Mouse (Mus musculus) mouse embryonic stem cell (cell line): Measurements from ENCODE around the gene Stx18.

Source experiments
- in situ Hi-C, 2 experiments: fragments of 300-500 bp; cut with MboI; formaldehyde crosslinking; loops; 1 replicate in 1 of 2; 3 replicates in 1 of 2; pipeline ENCODE4 v1.14.3; 2019 to 2020; ENCODE audit warnings: low sequenced_read_pairs in 2 of 2, low pct_unique_long_range_greater_than_20kb in 1 of 2, mixed read lengths in 1 of 2; ENCODE audit not compliant: unreplicated experiment in 1 of 2

Gene Stx18

DNA sequence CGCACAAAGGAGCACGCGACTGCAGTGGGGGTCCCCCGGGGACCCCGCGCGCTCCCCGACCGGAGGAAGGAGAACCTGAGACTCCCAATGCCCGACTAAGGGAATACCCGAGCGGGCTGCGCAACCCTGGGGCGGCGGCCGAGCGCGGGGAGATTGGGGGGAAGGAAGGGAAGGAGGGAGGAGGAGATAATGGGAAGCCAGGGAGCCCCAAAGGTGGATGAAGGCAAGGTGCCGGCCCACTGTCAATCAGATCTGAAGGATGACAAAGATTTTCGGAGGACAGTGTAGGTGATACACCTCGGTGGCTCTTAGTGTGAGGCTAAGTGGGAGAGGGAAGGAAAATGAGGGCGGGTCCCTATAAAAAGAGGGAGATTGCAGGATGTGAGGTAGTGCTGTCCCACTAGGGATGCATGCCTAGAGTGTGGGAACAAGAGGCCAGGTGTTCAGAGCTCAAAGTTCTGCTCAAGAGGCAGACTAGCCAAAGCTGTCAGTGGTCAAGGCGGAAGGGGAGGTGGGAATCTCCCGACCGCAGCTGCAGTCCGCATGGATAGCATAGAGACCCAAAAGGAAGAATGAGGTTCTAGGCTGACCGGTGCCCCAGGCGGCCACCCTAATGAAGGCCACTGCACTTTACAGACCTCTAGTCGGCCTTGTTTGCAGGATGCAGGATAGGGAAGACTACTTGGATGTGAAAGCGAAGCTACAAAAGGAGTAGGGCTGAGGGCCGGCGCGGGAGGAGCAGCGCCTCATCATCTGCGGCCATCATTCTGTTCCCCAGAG, 121.3 kb downstream of the Stx18 start, which contains the start of gene Nsg1:
Gene Nsg1, minus strand, starts transcription at position 274 of the 780 bp plus-strand sequence.
- in situ Hi-C loops, result no loop called here

GRCm38 (mm10) chr5:38168497-38168896, 130.0 kb downstream of the Stx18 start:
- in situ Hi-C loops, result no loop called here

GRCm38 (mm10) chr5:38173766-38174165, 135.2 kb downstream of the Stx18 start:
- in situ Hi-C loops, result no loop called here

GRCm38 (mm10) chr5:38174256-38174912, 135.8 kb downstream of the Stx18 start:
- in situ Hi-C loops, result no loop called here

DNA sequence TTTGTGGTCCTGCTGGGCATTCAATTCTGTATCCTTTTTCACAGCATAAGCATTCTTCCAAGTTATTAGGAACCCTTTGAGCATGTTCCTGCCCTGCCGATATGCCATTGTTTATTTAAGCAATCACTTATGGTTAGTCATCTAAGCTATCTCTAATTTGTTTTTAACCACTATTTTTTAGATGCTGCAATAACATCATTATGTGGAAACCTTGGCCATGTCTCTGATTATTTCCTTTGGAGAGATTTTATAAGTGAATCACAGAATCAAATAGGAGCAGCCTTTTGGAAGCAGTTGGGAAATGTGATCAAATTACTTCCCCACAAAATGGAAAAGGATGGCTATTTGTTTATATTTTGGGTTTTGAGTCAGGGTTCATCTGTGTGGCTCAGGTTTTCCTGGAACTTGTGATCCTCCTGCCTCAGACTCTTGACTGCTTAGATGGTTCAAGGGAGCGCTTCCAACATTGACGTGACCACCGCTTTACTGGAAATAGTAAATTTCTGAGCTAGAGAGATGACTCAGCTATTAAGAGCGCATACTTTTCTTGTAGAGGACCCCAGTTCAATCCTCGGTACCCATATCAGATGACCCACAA, 146.2 kb downstream of the Stx18 start:
- in situ Hi-C loops, result no loop called here

- in situ Hi-C loops, result no loop called here
These were observed 148.5 kb downstream of the Stx18 start for GRCm38 (mm10) chr5:38187006-38187405.
